Mouse (Mus musculus) cerebellum, adult 2 months (tissue): ENCODE results near the gene Vsig10.

ENCODE experiments used
- CTCF ChIP-seq: fragments of 200-500 bp; IDR thresholded peaks from 2 replicates; pipeline ENCODE4 v1.5.1; 2011; ENCODE audit warnings: low read depth, mild to moderate bottlenecking, control low read depth, low read length, moderate library complexity, borderline replicate concordance; ENCODE audit not compliant: insufficient read depth
- POLR2A ChIP-seq: fragments of 200-500 bp; IDR thresholded peaks from 2 replicates; pipeline ENCODE4 v1.6.1; 2011; ENCODE audit warnings: low read length, control low read depth, borderline replicate concordance; ENCODE audit not compliant: insufficient read depth

DNA sequence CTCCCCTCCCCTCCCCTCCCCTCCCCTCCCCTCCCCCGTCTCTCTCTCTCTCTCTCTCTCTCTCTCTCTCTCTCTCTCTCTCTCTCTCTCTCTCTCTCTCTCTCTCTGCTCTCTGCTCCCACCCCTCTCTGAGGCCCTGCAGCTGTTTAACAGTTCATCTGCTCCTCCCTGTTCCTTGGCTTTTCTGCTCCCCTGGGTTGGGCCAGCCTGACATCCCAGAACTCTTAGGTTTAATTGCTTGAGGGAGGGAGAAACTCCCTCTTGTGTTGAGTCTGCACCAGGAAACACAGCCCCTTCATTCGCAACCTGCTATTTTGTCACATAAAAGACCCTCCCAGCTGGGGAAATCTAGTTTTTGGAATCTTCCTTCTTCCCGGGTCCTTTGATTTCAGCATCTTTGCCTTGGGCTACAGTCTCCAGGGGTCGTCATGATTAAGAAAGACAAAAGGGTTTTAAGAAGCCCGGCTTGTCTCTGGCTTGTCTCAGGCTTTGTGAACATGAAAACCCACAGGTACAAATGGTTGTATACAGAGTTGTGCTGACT lies 79.2 kb downstream of the Vsig10 start:
- TF ChIP-seq POLR2A, result no peak
- no peak for TF ChIP-seq CTCF
